Mouse (Mus musculus) heart, adult 2 months (tissue): ENCODE measurements around the gene Tceanc2.

Source experiments
- CTCF ChIP-seq: fragments of 200-600 bp; IDR thresholded peaks from 2 replicates; pipeline ENCODE4 v1.8.1; 2022; ENCODE audit warnings: antibody characterized with exemption, mild to moderate bottlenecking, moderate library complexity
- EP300 ChIP-seq: fragments of 200-500 bp; IDR thresholded peaks from 2 replicates; pipeline ENCODE4 v1.6.1; 2011; ENCODE audit warnings: low read depth, low read length, control low read depth; ENCODE audit not compliant: insufficient read depth
- POLR2A ChIP-seq: fragments of 200-500 bp; IDR thresholded peaks from 2 replicates; pipeline ENCODE4 v1.6.1; 2011; ENCODE audit warnings: mild to moderate bottlenecking, low read depth, low read length, control low read depth; ENCODE audit not compliant: insufficient read depth

DNA sequence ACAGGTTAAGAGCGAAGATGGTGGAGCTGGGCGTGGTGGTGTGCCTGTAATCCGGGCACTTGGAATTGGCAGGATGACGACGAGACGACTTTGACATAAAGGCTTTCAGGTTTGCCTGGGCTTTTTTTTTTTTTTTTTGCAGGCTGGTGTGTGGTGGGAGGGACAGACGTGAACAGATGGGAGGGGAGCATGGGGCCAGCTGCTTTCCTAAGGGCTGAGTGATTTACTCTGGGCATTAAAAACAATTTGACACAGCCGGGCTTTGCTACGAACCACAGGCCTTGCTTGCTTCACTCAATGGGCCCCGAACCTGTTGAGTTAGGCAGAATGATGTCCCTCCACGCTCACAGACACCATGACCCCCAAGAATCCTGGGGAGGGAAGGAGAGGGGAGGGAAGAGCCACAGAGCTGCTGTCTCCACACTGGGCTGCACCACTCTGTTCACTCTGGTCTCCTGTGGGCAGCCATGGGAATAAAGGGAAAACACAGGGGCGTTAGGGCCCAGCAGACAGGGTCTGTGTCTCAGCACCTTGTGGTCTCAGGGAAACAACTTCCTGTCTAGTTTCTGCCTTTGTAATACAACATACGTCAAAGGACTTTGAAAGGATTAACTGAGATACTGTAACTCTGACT is 51.9 kb downstream of the Tceanc2 start:
- TF ChIP-seq CTCF (no peak), POLR2A (no peak), EP300 (no peak)
